Mouse (Mus musculus) heart, postnatal 25 days (tissue): ENCODE data around the gene Zfp36l1. TPM values are rescaled to one million over a fixed set of nuclear protein-coding genes. Genes with fewer than 3 reads are reported as not detected.

Experiments used
- DNase-seq: peaks from one replicate; pipeline ENCODE4 v3.0.0; 2022; ENCODE audit warnings: low spot score
- intact Hi-C: fragments of 180-260 bp; cut with DNase I; formaldehyde crosslinking; loops from one replicate; pipeline ENCODE4 v1.15.1; 2025
- total RNA-seq, 2 experiments: library from RNA; stranded (reverse); gene quantifications; 2 replicates each; pipeline ENCODE4 v1.2.3; 2021

Zfp36l1 gene
- 100 to 1,000 TPM in 1 of 2 experiments, 10 to 100 TPM in 1; 96.9 to 110 TPM for total RNA-seq

GRCm38 (mm10) chr12:80112852-80113551 is at the start of gene Zfp36l1:
Zfp36l1 (minus strand) TSS chr12:80113013.
- intact Hi-C loops, result loop anchor here (5.0 kb wide), 6 partner anchors 146 to 436 kb away; no protein-coding TSS in a partner anchor
- peak; percentile 92 for DNase-seq

DNA sequence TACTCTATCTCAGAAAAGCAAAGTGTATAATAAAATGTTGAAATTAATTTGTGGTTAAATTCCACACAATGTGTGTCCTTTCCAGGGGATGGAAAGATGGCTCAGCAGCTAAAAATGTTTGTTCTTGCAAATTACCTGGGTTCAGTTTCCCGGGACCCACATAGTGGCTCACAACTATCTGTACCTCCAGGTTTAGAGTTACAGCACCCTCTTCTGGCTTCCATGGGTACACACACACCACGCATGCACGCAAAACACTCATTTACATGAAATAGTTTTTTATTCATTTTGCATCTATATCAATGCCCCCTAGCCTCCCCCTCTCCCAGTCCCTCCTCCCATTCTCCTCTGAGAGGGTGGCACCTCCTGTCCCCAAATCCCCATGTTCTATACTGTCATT is 49.6 kb upstream of the Zfp36l1 start:
- DNase-seq, result no peak
- intact Hi-C loops, result loop anchor here (2.0 kb wide), 1 partner anchor 28 kb away; no protein-coding TSS in a partner anchor

DNA sequence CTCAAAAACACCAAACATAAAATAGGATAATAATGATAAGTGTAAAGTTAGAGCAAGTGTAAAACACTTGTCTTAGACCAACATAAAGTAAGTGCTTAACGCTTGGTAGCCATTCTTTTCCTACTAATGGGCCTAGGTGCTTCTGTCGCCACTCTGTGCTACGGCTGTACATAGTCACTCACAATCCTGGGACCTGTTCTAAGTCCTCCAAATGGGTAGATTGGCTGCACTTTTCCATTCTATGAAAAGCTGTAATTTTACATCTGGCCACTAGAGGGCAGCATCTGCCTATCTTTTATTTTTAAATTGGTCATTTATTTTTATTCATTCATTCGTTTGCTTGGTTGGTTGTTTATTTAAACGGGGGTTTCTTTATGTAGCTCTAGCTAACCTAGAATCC is 44.9 kb upstream of the Zfp36l1 start:
- intact Hi-C loops, result loop anchor here (2.0 to 10.0 kb wide), 5 partner anchors 39 to 607 kb away; partner anchors contain the start of gene Ccdc177
- no peak for DNase-seq

GRCm38 (mm10) chr12:80153687-80154326 is 41.0 kb upstream of the Zfp36l1 start:
- intact Hi-C loops, result loop anchor here (2.0 to 10.0 kb wide), 2 partner anchors 571 to 611 kb away; partner anchors contain the start of gene Ccdc177
- no peak for DNase-seq

DNA sequence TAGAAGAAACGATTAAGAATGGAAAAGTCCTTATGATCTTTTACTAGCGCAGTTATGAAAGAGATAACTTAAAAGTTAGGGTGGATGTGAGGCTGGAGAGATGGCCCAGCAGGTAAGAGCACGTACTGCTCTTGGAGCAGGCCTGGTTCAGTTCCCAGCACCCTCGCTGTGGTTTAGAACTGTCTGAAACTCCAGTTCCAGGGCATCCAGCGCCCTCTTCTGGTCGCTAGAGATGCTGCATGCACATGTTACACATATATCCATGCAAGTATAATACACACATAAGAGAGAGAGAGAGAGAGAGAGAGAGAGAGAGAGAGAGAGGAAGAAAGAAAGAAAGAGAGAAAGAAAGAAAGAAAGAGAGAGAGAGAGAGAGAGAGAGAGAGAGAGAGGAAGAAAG is 40.3 kb upstream of the Zfp36l1 start:
- no peak for DNase-seq
- intact Hi-C loops, result loop anchor here (10.0 kb wide), 1 partner anchor 612 kb away; the partner anchor contains the start of gene Ccdc177

- DNase-seq, result no peak
- intact Hi-C loops, result loop anchor here (10.0 kb wide), 1 partner anchor 613 kb away; the partner anchor contains the start of gene Ccdc177
Observed at GRCm38 (mm10) chr12:80151821-80152220, 39.0 kb upstream of the Zfp36l1 start.

DNA sequence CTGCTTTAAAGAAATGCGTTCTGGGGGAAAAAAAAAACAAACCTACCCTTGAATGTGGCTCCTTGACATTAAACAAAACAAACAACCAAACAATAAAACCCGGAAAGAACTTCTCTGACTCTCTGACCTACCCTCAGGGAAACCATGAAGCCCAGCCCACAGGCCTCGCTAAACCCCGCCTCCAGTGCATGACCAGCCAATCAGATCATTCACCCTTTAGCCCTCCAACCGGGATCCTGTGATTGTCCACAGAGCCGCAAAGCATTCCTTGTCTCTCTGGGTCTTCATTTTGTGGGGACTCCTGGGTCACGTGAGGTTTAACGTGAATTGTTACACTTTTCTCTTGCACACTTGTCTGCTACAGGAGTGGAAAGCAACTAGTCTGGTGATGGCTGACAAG is 37.8 kb upstream of the Zfp36l1 start:
- DNase-seq, result no peak
- intact Hi-C loops, result loop anchor here (10.0 kb wide), 1 partner anchor 614 kb away; the partner anchor contains the start of gene Ccdc177

DNA sequence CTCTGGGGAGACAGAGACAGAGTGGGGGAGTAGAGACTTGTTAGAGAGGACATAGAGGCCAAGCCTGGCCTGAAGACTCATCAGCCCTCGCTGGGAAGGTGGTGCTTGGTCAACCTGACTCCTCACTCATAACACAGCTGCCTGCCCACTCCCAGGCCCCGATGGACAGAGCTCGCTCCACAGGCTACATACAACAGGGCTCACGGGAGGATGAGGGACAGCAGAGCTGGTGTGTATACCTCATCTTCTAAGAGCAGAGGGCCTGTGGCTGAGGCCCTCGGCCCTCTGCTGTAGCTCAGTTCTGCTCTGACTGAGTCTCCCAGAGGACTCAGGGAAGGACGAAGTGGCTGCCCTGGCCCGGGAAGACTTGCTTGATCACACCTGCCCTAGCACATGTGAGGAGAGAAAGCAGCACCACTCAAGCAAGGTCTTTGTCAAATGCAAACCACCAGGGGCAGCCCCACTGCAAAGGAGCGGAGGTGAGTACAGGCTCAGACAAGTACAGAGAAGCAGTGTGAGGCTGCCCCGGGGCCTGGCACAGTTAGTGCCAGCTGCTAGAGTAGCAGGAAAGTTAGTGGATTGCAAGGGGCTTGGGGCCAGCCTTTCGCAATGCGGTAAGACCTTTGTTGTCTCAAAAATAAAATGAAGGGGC is 34.9 kb upstream of the Zfp36l1 start:
- intact Hi-C loops, result no loop called here
- DNase-seq, result no peak

DNA sequence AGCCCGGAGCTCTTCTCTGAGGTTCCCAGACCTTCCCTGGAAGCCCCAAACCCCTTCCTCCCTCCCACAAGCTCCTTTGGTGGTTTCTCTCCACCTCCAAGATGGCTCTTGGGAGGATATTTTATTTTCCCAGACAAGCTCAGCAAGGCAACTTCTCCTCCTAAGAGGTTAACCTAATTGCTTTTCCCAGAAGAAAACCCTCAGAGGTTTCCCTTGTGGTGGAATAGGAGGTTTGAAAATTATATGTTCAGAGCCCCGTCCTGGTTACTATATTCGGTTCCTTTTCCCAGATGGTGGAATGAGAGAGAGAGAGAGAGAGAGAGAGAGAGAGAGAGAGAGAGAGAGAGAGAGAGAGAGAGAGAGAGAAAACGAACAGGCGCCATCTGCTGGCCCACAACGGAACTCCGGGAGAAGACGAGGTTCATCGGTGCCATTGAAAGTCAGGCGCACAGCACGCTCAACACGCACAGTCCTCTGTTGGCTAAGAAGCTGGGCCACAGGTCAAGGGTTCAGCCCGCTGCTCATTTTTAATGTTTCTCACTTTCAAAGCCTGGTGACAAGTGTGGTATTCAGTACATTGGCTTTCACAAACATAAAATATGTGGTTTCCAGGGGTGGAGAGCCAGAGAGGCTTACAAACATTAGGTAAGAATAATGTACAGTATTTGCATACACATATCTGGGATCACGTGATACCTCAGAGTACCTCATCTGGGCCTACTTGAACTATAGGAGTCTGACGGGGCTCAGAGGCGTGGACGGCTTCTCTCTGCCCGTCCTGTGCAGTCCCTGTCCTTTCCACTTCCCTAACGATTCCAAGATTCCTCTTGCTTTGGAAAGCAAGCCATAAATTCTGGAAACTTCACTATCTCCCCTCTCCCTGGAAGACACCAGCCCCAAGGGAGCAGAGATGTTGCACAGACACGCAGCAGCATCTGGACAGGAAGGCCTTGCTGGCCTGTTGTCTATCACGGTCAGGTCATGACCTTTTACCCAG is 33.7 kb upstream of the Zfp36l1 start:
- no peak for DNase-seq
- intact Hi-C loops, result no loop called here

GRCm38 (mm10) chr12:80145365-80145764 is 32.6 kb upstream of the Zfp36l1 start:
- intact Hi-C loops, result no loop called here
- DNase-seq, result no peak

- DNase-seq, result no peak
- intact Hi-C loops, result loop anchor here (5.0 kb wide), 1 partner anchor 618 kb away; no protein-coding TSS in a partner anchor
Observed at GRCm38 (mm10) chr12:80144846-80145245, 32.0 kb upstream of the Zfp36l1 start.

DNA sequence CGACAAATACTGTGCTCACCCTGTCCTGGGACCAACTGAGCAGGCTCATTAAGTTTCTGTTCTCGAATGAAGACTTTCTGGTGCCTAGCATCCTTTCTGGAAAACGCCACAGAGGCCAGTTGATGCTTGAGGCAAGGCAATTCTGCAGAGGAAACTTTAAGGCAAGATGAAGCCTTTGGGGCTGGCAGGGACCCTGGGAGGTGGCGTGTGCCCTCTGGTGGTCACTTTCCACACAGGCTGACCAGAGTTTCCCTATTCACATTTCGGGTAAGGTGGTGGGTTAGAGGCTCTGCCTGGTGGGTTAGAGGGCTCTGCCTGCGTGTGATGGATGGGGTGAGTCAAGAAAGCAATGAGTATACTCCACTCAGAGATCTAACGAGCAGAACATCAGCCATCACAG is 28.7 kb upstream of the Zfp36l1 start:
- no peak for DNase-seq
- intact Hi-C loops, result loop anchor here (1.0 to 5.0 kb wide), 2 partner anchors 614 to 782 kb away; no protein-coding TSS in a partner anchor

GRCm38 (mm10) chr12:80141011-80141410 is 28.2 kb upstream of the Zfp36l1 start:
- no peak for DNase-seq
- intact Hi-C loops, result loop anchor here (1.0 to 5.0 kb wide), 2 partner anchors 614 to 782 kb away; no protein-coding TSS in a partner anchor

- intact Hi-C loops, result loop anchor here (5.0 kb wide), 1 partner anchor 390 kb away; no protein-coding TSS in a partner anchor
- no peak for DNase-seq
Observed at GRCm38 (mm10) chr12:80137744-80138143, 24.9 kb upstream of the Zfp36l1 start.

GRCm38 (mm10) chr12:80137246-80137645 is 24.4 kb upstream of the Zfp36l1 start:
- DNase-seq, result no peak
- intact Hi-C loops, result loop anchor here (5.0 kb wide), 1 partner anchor 390 kb away; no protein-coding TSS in a partner anchor

DNA sequence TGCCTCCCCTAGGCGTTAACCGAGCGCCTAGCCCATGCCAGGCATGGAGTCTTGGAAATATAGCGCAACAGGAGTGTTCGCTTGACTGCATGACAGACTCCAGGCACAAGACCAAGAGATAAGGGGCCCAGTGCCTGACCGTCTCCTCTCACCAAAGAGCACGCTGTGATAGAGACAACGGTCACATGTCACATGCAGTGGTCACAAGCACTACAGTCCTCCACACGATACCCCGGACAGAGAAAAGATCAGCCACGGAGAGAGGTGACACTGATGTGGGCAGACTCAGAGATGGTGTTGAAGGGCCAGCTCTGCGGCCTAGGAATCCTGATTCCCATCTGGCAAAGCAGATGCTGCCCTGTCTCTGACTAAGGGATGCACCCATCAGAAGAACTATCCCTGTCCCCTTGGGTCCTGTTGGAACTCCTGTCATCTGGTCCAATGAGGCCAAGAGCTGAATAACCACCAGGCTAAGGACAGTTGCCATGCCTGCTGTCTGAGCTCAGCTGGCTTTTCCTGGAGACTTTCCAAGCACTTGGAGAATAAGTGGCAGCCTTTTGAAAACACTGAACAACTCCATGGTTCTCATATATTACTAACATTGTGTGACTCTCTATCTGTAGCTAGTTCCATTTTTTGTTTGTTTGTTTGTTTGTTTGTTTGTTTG is 23.6 kb upstream of the Zfp36l1 start:
- DNase-seq, result no peak
- intact Hi-C loops, result loop anchor here (5.0 kb wide), 1 partner anchor 389 kb away; no protein-coding TSS in a partner anchor

DNA sequence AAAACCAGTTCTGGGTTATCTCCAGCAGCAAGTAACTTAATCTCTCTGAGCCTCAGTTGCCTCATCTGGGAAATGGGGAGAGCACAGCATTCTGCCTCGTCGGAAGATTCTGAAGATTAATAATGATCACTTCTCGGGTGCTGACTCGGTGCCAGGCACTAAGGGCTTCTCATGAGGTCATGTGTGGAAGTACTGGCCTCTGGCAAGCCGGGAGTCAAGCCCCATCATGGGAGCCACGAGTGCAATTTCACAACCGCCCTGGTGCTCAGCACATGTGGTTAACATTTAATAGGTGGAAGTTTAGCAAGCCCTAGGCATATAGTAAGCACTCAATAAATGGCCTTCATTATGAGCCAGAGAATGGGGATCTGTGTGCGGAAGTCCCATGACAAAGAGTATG is 22.4 kb upstream of the Zfp36l1 start:
- intact Hi-C loops, result loop anchor here (5.0 kb wide), 1 partner anchor 388 kb away; no protein-coding TSS in a partner anchor
- no peak for DNase-seq

GRCm38 (mm10) chr12:80133011-80133545 is 20.3 kb upstream of the Zfp36l1 start:
- intact Hi-C loops, result loop anchor here (2.0 to 5.0 kb wide), 3 partner anchors 206 to 774 kb away; no protein-coding TSS in a partner anchor
- DNase-seq, result no peak
